Mouse (Mus musculus): Measurements from ENCODE around the gene Hoxa10.

The Hoxa10 gene

DNA sequence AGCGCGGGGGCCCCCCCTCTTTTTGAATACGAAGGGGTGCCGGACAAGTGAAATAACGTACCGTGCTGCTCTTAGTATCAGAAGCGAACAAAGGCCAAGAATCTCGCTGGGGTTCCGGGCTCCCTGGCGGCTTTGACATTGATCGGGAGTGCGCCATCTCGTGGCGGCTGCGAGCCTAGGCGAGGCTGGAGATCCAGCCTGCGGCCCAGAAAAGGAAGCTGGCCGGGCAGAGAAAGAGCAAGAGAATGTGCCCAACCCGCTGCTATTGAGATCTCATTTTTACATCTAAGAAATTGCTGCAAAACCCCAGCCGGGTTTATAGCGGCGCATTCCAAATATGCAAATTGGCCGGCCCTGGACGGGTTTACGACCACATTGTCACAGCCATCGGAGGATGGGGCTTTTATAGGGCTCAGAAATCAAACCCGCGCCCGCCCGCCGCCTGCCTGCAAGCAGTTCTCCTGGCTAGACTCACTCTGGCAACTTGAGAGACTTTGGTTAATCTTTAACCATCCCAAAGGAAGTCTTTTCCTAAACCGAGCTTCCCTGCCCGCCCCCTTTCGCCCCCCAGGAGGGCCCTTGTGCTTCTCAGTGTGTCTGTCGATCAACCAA lies at the start of gene Hoxa10:
TSS of gene Hoxa10 (minus strand) at position 466 of the 612 bp plus-strand sequence.
- no peak for DNase-seq

DNA sequence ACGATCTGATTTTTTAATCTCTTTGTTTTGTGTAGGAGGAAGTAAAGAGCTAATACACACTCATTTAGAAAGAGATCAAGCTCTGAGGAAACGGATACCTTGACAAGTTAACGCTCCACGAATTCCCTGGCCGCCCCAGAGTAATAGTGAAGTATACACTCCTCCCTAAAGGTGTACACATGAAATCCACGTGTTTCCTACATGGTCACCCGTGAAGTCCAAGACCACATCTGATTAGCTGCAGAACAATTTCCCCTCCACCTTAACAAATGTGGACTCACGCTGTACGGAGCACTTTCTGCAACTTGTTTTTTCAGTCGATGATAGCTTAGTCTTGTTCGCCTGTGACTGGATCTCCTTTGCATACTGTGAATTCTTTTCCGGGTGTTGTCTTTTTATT lies 49.5 kb upstream of the Hoxa10 start:
- no peak for DNase-seq

GRCm38 (mm10) chr6:52283896-52284295 lies 43.2 kb upstream of the Hoxa10 start:
- no peak for DNase-seq

DNA sequence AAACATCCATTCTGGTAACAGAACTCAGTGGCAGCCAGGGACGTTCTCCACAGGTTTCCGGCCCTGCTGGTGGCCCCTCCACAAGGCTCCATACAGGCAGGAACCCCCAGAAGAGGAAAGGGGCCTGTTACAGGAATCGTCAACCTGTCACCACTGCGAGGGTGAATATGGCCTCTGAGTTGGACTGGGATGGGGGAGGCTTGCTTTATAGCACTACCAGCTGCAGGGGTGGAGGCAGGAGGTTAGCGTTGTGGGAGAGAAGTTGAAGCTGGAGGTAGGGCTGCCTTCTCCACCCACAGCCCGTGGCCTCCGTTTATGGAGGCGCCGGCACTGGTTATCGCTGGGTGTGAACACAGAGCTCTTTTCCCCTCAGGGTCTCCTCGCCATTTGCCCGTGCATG lies 40.4 kb upstream of the Hoxa10 start:
- DNase-seq = no peak

- DNase-seq = no peak
Measured at GRCm38 (mm10) chr6:52276920-52277319, 36.3 kb upstream of the Hoxa10 start.

- DNase-seq = no peak
Measured at GRCm38 (mm10) chr6:52276382-52276781, 35.7 kb upstream of the Hoxa10 start.

GRCm38 (mm10) chr6:52275563-52276280 lies 35.1 kb upstream of the Hoxa10 start:
- no peak for DNase-seq

- no peak for DNase-seq
Measured at GRCm38 (mm10) chr6:52274576-52274975, 33.9 kb upstream of the Hoxa10 start.

DNA sequence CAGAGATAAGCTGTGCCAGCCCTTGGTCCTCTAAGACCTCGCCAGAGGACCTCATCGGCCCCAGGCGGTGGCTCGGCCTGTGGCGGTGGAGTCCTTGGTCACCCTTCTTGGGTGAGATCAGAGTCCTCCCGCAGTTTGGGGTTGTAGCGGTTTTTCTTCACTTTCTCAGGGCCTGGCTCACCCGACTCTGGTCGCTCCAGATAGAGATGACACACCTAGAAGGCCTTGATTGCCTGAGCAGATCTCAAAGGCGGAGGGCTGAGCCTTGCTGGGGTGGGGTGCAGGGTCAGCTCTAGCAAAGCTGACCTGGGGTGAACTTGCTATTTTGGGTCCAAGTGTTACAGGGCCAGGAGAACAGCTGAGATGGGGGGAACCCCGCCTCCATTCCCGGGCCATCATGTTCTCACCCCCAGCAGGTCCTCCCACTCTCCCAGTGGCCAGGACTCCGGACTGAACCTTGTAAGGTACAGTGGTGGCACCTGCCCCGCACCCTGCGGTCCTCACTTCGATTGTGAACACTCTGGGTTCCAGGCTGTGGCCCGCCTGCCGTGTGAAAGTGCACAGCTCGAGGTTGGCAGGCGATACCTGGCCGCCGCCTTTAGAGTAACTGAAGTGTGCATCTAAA lies 33.1 kb upstream of the Hoxa10 start:
- no peak for DNase-seq

DNA sequence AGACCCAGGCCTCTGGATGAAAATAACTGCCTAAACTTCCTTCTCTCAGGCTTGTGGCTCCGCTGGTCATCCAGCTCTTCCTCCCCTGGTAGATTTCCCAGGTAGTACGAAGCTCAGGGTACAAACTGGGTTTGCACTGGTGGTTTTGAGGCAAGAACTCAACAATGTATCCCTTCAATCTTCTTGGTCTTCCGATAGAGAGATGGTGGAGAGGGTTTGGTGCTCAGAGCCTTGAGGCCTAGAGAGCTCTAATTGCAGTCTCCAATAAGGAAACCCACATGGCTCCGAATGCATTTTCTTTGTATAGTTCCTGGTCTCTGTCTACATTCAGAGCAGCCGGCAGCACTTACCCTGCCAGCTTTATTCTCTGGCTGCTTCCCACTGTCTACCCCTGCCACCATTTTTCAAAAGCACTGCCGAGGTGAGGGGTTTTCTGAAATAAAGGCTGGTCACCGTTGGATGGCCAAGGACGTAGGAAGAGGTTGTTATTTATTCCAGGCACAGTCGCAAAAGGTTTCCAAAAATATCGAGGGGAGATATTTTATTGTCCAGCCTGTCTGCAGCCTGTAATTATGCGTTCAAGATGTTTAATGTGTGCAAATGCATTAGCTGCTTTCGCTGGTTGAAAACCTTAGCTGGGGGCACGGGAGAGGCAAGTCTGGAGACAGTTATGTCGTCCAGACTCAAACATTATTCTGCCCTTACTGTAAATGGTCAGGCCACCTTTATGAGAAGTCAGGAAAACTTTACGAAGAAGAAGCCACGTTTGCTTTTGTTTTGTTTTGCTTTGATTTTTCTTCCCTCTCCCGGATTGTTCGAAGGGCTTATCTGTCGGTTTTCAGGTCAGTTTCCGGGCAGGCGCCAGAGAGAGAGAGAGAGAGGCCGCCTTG lies 32.4 kb upstream of the Hoxa10 start:
- no peak for DNase-seq

DNA sequence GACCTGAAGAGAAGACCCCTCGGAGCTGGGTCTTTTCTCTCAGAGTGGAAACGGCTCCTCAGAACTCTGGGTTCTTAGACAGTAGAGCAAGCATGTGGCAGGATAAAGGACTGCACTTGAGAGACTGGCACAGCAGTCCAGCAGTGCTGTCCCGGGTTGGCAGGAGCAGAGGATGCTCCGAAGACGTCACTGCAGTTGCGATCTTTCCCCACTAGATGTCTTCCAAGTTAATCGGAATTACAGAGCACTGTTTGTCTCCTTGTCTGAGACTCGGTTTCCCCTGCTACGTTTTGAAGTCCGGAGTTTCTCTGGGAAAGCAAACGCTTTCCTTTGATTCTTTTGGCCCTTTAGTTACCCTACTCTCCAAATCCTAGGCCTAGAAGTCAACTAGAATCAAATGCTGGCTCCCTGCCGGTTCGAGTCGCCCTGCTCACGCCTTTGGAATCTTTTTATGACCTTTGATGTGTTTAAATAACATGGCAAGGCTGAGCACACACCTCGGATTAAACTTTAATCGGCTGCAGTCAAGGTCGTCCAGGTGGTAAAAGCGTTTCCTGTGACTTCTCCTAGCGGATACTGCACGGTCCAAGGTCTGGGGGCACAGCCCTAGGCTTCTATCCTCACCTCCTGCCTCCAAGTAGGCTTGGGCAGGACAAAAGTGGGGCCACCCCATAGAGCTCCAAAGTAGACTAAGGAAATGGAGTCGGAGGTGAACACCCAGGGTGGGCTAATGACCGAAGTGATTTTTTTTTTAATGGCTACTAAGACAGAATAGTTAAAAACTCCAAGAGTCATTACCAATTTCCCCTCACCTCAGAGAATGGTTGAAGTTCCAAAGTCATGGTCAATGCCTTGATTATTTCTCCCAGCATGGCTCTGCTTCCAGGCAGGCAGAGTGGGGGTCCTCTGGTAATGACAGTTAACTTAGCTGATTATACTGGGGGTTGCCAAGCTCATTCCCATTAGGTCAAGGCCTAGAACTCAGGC lies 30.1 kb upstream of the Hoxa10 start:
- DNase-seq = no peak

- DNase-seq = no peak
Measured at GRCm38 (mm10) chr6:52268756-52269155, 28.1 kb upstream of the Hoxa10 start.

- no peak for DNase-seq
Measured at GRCm38 (mm10) chr6:52268341-52268740, 27.7 kb upstream of the Hoxa10 start.

GRCm38 (mm10) chr6:52267691-52268090 lies 27.0 kb upstream of the Hoxa10 start:
- no peak for DNase-seq

DNA sequence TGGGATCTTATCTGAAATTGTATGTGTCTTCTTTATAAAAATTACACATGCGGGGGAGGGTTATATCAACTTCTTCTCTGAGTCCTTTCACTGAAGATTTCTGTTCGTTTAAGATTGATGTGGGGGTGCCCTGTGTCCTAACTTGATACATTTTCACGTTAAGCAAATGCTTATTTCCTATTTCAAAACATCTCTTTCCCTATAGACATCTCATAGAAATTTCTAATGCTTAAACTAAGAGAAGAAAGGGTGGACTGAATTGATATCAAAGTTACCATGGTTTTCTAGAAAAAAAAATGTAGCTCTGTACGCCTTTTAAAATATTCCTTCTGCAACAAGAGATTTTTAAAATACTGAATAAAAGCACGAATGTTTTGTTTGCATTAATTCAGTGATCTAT lies 26.6 kb upstream of the Hoxa10 start:
- no peak for DNase-seq

DNA sequence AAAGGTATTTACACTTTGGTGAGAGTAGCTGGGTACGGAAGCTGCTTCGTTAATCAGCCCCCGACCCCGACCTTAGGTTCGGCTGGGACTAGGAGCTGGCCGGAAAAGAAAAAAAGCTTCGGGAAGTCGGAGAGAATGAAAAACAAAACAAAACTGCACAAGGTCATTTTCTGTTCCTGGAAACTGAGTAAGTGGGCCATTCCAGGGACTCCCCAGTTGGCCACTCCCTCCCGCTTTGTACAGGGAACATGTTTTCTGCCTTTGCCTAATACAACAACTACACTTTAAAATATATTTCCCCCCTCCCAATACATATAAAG lies 26.0 kb upstream of the Hoxa10 start:
- no peak for DNase-seq

DNA sequence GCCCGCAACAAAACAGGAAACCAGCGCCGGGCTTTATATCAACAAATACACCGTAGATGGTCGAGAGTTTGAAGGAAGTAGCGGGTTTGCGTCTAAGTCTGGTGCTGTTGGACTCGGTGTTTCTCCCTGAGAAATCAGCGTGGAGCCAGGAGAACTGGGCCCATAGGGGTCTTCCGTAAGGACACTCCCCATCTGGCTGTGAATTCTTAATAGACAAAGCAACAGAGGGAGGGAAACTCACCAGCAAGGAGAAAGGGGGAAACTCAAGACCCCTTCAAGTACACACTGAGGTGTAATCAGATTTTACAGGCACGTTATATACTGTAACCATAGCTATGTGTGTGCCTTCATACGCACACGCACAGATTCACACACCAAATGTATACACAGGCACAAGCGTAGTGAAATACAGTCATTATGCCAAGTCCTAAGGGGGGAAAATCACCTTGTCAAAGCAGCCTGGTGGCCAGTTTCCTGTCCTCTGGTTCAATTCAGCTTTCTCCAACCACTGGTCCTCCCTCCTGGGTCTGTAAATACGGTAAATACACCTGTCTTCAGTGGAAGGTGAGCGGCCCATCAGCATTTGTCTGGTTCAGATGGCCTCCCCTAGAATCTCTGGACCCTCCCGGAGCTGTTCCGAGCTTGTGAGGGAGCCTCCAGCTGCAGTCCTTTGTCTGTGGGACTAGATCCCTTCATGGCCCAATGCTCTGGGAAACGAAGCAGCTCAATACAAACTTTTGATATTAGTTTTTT lies 25.4 kb upstream of the Hoxa10 start:
- no peak for DNase-seq

DNA sequence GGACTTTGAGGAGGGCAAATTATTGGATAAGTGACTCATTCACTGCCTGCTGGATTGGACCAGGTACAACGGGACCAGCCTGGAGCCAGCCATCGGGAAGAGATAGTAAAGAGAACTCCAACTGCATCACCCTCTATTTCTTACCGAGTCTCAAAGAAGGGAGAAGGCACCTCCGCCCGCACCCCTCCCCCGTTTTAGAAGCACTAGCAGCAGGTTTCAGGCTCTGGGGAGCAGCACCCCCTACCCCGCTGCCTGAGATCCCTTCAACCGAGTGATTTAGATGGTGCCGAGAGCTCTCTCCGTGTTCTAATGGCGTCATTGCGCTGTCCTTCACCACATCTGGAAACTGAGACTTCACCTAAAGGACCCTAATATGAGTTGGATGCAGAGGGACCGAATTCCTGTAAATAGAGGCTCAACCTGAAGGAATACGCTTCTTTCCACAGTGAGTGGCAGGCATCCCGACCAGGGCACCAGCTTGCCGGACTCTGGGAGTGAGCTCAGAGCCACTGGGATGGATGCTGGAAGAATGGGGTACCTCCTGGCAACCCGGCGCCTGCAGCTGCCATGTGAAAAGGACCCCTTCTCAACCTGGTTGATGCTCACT lies 24.8 kb upstream of the Hoxa10 start:
- no peak for DNase-seq

DNA sequence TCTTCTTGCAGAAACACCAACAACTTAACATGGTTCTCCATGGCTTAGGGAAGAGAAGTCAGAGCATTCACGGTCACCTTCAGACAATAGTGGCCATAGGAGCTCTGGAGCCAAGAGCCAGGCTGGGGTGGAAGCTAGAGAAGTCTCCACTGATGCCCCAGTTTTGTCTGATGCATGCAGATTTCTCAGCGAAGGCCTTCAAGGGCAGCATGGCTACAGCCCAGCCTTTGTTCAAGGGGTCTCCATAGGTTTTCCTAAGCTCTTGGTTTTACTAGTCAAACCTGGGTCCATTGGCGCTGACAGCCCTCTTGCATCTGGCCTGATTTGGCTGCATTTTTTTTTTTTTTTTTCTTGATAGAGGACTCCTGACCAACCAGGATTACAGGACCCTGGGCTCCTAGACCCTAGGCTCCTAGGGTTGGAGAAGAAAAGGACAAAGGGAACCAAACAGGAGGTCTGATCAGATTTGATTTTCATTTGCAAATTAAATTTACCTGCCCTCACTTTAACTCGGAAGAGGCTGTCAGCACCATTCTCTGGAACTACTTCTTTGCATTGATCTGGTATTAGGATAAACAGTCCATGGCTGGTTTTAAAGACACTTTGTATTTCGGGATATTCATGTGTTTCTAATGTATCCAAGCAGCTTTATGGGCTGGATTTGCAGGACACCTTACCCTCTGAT lies 23.6 kb upstream of the Hoxa10 start:
- DNase-seq = no peak

DNA sequence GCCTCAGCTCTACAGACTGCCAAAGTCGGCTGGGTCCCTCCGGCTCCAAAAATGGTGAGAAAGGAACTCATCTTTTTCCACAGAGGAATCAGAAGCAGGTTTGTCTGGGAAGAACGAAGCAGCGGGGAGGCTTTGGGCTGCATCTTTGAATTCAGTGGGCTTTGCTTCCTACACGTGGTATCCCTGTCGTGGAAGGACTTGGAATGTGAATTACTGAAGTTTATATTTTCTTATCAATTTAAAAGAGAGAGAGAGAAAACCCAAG lies 22.6 kb upstream of the Hoxa10 start:
- no peak for DNase-seq

All from right cerebral cortex, postnatal 25 days (tissue).